Mouse (Mus musculus): ENCODE data around the gene Tmem212.
A peak's percentile ranks its signal among the peaks of the same experiment; 100 is the strongest.

Gene Tmem212

GRCm38 (mm10) chr3:27899012-27899726, 3.0 kb upstream of the Tmem212 start:
- no peak for DNase-seq (ENCODE audit: low read depth, low spot score)

DNA sequence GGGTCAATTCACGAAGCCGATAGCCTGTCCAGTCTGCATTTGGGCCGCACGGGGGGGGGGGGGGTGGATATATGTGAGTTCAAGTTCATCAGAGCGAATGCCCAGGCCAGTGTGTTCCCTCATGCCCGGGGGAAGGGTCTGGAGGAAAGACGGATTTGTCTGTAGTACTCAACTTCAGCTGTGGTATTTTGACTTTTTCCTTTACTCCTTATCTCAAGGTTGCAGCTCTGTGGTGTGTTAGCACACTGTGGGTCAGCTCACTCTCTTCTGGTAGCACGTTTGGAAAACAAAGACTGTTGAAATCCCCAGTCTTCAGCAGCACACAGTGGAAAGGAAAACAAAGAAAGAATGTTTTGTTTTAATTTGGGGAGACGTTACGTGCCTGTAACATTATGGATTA, 2.0 kb upstream of the Tmem212 start:
- no peak for DNase-seq (ENCODE audit: low read depth, low spot score)

DNA sequence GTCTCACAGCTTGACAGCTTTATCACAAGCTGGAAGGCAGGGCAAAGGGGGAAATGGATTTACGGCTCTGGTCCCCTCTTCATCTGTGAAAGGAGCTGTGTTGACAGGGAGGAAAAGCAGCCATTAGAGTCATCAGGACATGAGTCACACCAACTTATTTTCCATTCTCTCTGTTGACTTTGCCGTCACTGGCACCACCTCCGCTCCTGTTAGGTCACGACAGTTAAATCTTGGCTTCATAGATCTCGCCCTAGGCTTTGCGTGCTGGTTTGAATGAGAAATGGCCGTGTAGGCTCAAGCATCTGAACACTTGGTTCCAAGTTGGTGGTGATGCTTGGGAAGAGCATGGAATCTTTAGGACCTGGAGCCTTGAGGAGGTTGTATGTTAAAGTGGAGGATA, 9.6 kb downstream of the Tmem212 start:
- DNase-seq (ENCODE audit: low read depth, low spot score), result no peak

- DNase-seq (ENCODE audit: low read depth, low spot score), result no peak
Observed at GRCm38 (mm10) chr3:27885585-27885984, 10.6 kb downstream of the Tmem212 start.

GRCm38 (mm10) chr3:27881897-27882835, 14.0 kb downstream of the Tmem212 start:
- DNase-seq (ENCODE audit: low read depth, low spot score), result no peak

- no peak for DNase-seq (ENCODE audit: low read depth, low spot score)
Observed at GRCm38 (mm10) chr3:27878854-27879610, 17.1 kb downstream of the Tmem212 start.

DNA sequence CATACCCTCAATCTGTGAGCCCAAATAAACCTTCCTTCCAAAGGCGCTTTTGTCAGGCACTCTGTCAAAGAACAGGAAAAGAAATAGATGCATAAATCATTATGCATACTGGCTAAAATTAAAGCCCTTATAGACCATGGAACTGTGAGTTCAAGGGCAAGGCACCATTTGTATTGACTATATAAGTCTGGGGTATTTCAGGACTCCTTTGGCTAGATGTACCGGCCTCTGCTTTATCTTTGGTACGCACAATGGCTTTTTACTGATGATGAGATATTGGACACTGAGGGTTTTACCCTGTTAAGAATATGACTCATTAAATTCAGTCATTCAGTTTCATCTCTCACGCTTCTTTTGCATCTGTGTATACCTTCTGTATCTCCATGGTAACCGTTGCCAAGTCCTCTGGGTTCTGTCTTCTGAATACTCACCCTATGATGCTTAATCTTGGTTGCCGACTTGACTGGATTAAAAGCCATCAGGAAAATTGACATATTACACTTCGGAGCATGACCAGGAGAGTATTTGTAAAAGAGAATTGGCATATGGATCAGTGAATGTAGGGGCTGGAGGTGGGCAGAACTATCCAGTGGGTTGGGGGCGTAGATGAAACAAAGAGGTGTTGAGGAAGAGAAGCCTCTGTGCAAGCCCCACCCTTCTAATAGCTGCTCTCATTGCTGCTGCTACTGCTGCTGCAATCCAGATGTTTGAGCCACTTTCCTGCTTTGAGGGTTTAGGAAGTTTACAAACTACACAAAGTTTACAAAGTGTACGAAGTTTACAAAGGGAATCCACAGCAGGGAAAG, 22.7 kb downstream of the Tmem212 start:
- no peak for DNase-seq (ENCODE audit: low read depth, low spot score)

GRCm38 (mm10) chr3:27872429-27872828, 23.7 kb downstream of the Tmem212 start:
- no peak for DNase-seq (ENCODE audit: low read depth, low spot score)

DNA sequence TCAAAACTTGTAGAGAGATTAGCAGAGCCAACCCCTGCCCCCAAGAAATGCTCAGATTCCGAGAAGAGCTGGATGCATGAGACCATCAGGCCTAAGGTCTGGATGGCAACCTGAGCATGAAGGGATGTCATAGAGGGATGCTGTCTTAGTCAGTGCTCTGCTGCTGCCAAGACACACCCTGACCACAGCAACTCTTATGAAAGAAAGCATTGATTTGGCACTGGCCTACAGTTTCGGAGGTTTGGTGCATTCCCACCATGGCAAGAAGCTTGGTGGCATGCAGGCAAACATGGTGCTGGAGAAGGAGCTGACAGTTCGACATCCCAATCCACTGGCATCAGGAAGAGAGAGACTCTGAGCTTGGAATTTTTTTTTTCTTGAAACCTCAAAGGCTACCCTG, 24.3 kb downstream of the Tmem212 start:
- no peak for DNase-seq (ENCODE audit: low read depth, low spot score)

DNA sequence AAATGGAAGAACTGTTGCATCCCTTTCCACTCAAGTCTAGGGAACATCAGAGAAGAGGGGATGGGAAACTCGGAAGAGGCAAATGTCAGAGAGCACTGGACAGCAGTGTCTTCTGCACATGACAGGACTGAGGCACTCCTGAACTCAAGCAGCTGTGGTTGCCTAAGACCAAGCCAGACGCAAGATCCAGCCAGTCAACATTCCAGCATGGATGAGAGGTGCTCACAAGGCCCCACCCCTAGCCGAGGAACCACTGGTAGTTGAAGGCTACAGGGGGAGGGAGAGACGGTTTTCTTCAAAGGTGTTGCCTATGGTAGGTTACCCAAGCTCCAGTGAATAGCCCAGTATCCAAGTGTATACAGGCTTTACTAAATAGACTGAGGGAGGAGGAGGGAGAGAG, 24.8 kb downstream of the Tmem212 start:
- DNase-seq (ENCODE audit: low read depth, low spot score), result no peak

- no peak for DNase-seq (ENCODE audit: low read depth, low spot score)
Observed at GRCm38 (mm10) chr3:27868681-27869080, 27.5 kb downstream of the Tmem212 start.

- no peak for DNase-seq (ENCODE audit: low read depth, low spot score)
Observed at GRCm38 (mm10) chr3:27867731-27868130, 28.4 kb downstream of the Tmem212 start.

DNA sequence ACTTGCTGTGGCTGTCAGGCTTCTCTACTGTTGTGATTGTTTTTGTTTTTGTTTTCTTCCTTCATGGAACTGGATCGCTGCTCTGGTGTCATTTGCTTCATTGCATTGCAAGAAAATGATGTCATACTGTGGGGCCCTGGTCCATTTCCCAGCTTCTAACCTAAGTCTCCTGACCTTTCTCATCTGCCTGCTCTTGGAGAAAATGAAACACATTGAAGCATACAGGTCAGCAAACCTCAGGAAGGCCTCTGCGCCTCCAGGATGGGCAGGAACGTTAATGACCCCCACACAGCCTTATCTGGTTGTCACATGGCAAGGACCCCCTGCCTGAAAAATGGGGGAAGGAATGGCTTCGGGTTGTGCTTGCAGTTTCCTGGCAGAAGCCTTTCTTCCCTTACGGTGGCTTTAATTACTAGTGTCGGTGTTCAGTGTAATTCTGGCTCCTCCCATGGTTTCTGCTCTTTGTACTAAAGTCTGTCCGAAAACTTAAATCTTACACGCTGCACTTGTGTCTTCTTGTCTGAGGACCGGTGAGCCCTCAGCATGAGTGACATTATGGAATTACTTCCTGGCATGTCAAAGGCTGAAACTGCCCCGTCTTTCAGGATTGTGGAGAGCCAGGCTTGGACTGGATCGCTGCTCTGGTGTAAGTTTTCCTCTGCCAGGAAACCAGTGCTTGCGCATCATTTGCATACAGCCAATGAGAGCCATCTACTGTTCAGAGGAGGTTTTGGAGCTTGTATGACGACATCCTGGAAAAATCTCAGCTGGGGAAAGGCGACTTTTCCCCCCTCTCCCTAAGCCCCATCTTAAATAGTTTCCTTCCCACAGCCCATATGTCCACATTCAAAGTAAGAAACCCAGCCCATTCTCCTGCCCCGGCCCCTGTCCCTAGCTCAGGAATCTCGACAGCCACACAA, 33.1 kb downstream of the Tmem212 start:
- peak; percentile 92 for DNase-seq (ENCODE audit: low read depth, low spot score)

DNA sequence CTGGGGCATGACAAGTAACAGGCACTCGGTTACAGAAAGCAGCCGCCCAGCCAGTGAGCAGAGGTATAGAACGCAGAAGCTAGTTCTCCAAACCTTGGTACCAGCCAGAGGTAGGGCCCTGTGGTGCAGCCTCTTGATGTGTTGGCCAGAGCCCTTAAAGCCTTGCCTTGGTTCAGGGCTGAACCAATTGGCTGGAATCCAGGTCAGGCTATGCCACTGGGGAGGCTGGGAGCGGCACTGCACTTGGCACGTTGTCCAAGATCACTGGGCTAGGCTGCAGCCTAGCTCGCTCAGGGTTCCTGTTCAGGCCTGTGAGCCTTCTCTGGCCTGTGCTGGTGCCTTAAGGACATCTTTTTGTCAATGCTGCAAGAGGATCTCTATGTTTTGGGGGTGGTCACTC, 34.6 kb downstream of the Tmem212 start:
- no peak for DNase-seq (ENCODE audit: low read depth, low spot score)

DNA sequence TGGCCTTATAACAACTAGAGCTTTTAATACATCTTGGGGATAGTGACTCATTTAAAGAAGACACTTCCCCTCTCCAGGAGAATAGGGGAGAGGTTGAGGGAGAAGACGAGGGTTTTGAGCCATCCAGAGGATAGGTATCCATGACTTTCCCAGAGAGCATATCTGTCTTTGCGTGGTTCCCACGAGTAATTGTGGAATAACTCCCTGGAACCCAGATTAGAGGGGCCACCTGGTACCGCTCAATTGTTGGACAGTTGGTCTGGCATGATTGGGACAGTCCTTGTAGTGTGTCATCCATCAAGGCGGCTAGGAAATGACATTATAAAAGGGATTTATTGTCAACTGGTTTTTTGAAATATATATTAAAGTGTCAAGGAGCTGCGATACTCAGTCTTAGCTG, 35.1 kb downstream of the Tmem212 start:
- DNase-seq (ENCODE audit: low read depth, low spot score), result no peak

DNA sequence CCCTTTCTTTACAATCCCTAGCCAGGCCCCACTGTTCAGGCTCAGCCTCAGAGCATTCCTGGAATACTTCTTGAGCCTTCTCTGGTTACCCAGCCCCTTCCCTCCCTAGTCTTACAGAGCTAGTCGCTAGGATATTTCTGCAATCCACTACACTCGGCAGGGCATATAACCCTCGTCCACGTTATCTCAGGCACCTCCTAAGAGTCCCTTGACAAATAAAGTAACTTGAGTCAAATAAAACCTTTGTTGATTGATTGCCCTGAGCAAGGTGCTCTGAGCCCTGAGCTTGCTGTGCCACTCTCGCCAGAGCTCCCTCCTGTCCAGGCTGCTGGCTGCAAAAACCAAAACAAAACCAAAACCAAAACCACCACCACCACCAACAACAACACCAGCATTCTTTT, 37.0 kb downstream of the Tmem212 start:
- DNase-seq (ENCODE audit: low read depth, low spot score), result peak; percentile 49

GRCm38 (mm10) chr3:27858441-27859115, 37.6 kb downstream of the Tmem212 start:
- DNase-seq (ENCODE audit: low read depth, low spot score), result no peak

GRCm38 (mm10) chr3:27856288-27856687, 39.9 kb downstream of the Tmem212 start:
- no peak for DNase-seq (ENCODE audit: low read depth, low spot score)

DNA sequence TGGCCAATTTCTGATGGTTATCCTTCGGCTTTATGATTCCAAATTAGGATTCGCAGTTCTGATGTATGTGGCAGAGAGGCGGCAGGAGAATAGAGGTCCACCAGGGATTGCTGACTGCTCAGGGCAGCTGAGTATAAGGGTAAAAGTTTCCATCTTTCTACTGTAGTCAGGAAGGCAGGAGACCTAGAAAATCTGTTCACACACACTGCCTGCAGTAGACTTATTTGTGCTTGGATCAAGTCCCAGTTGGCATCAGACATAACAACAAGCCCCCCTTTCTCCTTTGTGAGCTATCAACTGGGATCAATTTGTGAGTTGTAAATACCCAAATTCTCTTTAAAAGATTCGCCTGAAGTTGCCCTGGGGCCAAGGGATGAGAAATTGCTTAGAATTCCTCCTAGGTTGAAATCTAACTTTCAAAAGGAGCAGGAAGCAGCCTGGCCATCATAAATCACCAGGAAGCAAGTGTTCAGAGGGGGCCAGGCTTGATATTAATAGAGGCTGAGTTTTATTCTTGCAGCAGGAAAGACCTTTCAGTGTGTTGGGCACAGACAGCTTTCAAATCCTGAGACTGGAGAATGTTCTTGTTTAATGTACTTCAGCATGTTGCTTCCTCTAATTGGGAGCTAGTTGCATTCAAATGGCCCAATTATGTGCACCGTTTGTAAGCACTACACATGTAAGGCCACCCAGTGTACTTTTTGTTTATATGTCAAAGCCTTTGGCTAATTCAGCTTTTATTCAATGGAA, 41.6 kb downstream of the Tmem212 start:
- DNase-seq (ENCODE audit: low read depth, low spot score), result peak; percentile 32
